10 mouse cellular contexts compared by ENCODE assay signal in genomic region chr15:100460942-100461341, GRCm38 (mm10). TPM values are rescaled to one million over a fixed set of nuclear protein-coding genes. Genes with fewer than 3 reads are reported as not detected.
A peak's percentile ranks its signal among the peaks of the same experiment; 100 is the strongest.
DNase-seq lines count a peak whose midpoint lies in the region; ATAC-seq and TF ChIP-seq lines count a peak whose summit lies in the region.
"Had no signal": no experiment of that assay in that cellular context is flagged by ENCODE, and none has a peak within 500 bp of the region (broad histone marks: within the 10 kb centered on the region; RNA-seq: fewer than 3 reads in every experiment).

No protein-coding gene starts in this region.

- TF ChIP-seq EP300 in liver, postnatal 0 days (IDR thresholded peaks at IDR 0.05; ENCODE audit: low read depth) = no peak

- H3K4me3 ChIP-seq in heart, embryonic 11.5 days (ENCODE audit: low read depth, low read length) = peak overlapping the region; percentile 14; the same call in 1 of the 2 replicates
- H3K4me3 ChIP-seq in intestine, embryonic 16.5 days (ENCODE audit: low read length) = 0 out of 2 replicates have a peak overlapping the region, but pooled peaks have one; percentile 1
- H3K4me3 ChIP-seq in liver, postnatal 0 days (ENCODE audit: low read depth, low read length) = no peak overlapping the region

- no peak for ATAC-seq in heart, embryonic 11.5 days (replicated peaks; ENCODE audit: insufficient number of reproducible peaks, low FRiP score, low TSS enrichment)
- peak; percentile 75 for ATAC-seq in intestine, embryonic 16.5 days
- ATAC-seq in liver, postnatal 0 days = peak; percentile 80

- DNase-seq in heart, postnatal 10 days = no peak
- peak; percentile 31 for DNase-seq in embryo, embryonic 9.5 days (ENCODE audit: extremely low spot score)
- DNase-seq in liver, postnatal 0 days = peak; percentile 79
- DNase-seq in spleen, postnatal 10 days (ENCODE audit: low spot score in 2 of 2) = peak; percentile 25 to 68
- DNase-seq in gastrocnemius, adult 8-10 months (ENCODE audit: low spot score in 2 of 2) = no peak
- no peak for DNase-seq in left cerebral cortex, postnatal 10 days (ENCODE audit: extremely low spot score in 1 of 2, low spot score in 2 of 2)

- H3K9ac ChIP-seq in heart, embryonic 11.5 days (ENCODE audit: low read depth, low read length) = no peak overlapping the region
- 0 out of 2 replicates have a peak overlapping the region, but pooled peaks have one; percentile 6 for H3K9ac ChIP-seq in intestine, embryonic 16.5 days (ENCODE audit: low read depth, low read length)
- peak overlapping the region; percentile 8; the same call in 1 of the 2 replicates for H3K9ac ChIP-seq in liver, postnatal 0 days (replicated peaks)

- TF ChIP-seq CTCF in liver, postnatal 0 days (IDR thresholded peaks at IDR 0.05; ENCODE audit: low read depth) = no peak

- no peaks in the 10 kb centered on the region for H3K9me3 ChIP-seq in heart, embryonic 11.5 days (replicated peaks; ENCODE audit: control insufficient read depth, low read length)
- no peaks in the 10 kb centered on the region for H3K9me3 ChIP-seq in intestine, embryonic 16.5 days (ENCODE audit: control insufficient read depth, low read length)
- H3K9me3 ChIP-seq in liver, postnatal 0 days (ENCODE audit: low read length) = no peaks in the 10 kb centered on the region

- H3K27me3 ChIP-seq in heart, embryonic 11.5 days (ENCODE audit: control insufficient read depth, insufficient read depth, low read length) = 0 out of 2 replicates have a peak, but pooled peaks cover 4% of the 10 kb centered on the region
- H3K27me3 ChIP-seq in intestine, embryonic 16.5 days (replicated peaks; ENCODE audit: control insufficient read depth, insufficient read depth, low read length) = no peaks in the 10 kb centered on the region
- H3K27me3 ChIP-seq in liver, postnatal 0 days (ENCODE audit: insufficient read depth, low read length) = no peaks in the 10 kb centered on the region
- H3K27me3 ChIP-seq: Patski had no signal

- peaks cover 4% of the 10 kb centered on the region for H3K4me1 ChIP-seq in heart, embryonic 11.5 days (ENCODE audit: control insufficient read depth, insufficient read depth, low read length)
- H3K4me1 ChIP-seq in intestine, embryonic 16.5 days (ENCODE audit: control insufficient read depth, insufficient read depth, low read length) = peaks cover 5% of the 10 kb centered on the region; the same call in 1 of the 2 replicates
- H3K4me1 ChIP-seq in liver, postnatal 0 days (ENCODE audit: insufficient read depth) = peaks cover 11% of the 10 kb centered on the region

- no peak overlapping the region for H3K27ac ChIP-seq in heart, embryonic 11.5 days (ENCODE audit: low read depth, low read length)
- H3K27ac ChIP-seq in intestine, embryonic 16.5 days (ENCODE audit: low read length) = no peak overlapping the region
- H3K27ac ChIP-seq in liver, postnatal 0 days (ENCODE audit: low read depth) = no peak overlapping the region

- H3K36me3 ChIP-seq in heart, embryonic 11.5 days (ENCODE audit: control insufficient read depth, insufficient read depth, low read length) = no peaks in the 10 kb centered on the region
- no peaks in the 10 kb centered on the region for H3K36me3 ChIP-seq in intestine, embryonic 16.5 days (ENCODE audit: control insufficient read depth, insufficient read depth, low read length)
- no peaks in the 10 kb centered on the region for H3K36me3 ChIP-seq in liver, postnatal 0 days (replicated peaks; ENCODE audit: insufficient read depth, low read length)

- peak overlapping the region; percentile 52 for H3K4me2 ChIP-seq in heart, embryonic 11.5 days
- H3K4me2 ChIP-seq in intestine, embryonic 16.5 days (ENCODE audit: low read depth, low read length) = peak overlapping the region; percentile 38
- peak overlapping the region; percentile 63 for H3K4me2 ChIP-seq in liver, postnatal 0 days (ENCODE audit: low read depth, low read length)

- 9% methylated on average over 12 of the region's 12 CpGs for WGBS in heart, embryonic 11.5 days (ENCODE audit: insufficient replicate concordance)
- WGBS in intestine, embryonic 16.5 days = 10% methylated on average over 12 of the region's 12 CpGs
- WGBS in liver, postnatal 0 days (ENCODE audit: insufficient replicate concordance) = 8% methylated on average over 12 of the region's 12 CpGs

- intact Hi-C loops in heart, postnatal 10 days (cut with DNase I) = loop anchor here (5.0 kb wide), 2 partner anchors 124 to 424 kb away; partner anchors contain the start of gene Dip2b
- intact Hi-C loops in left cerebral cortex, postnatal 10 days (cut with DNase I) = loop anchor here (10.0 kb wide), 1 partner anchor 196 kb away; no protein-coding TSS in a partner anchor

RNA-seq across cellular contexts. Expression of gene Letmd1, which starts 7.9 kb away (rescaled TPM):
- 19.0 and 19.3 TPM in 2 replicates for polyA plus RNA-seq in heart, embryonic 11.5 days (2014; fragmentation: Nextera tagmentation; extraction: Ambion mirVana)
- 10 to 100 TPM; 22.3 to 44.6 TPM for total RNA-seq in heart, postnatal 10 days (2021)
- 31.3 and 33.7 TPM in 2 replicates for polyA plus RNA-seq in intestine, embryonic 16.5 days (2015; fragmentation: Nextera tagmentation; extraction: Ambion mirVana)
- 14.4 and 16.3 TPM in 2 replicates for polyA plus RNA-seq in liver, postnatal 0 days (2015; fragmentation: Nextera tagmentation; extraction: Ambion mirVana)
- total RNA-seq in gastrocnemius, adult 8-10 months (2022) = 1 to 10 TPM; 6.6 to 7.9 (median 7.0) TPM
- 10 to 100 TPM; 77.9 to 78.2 TPM for total RNA-seq in left cerebral cortex, postnatal 10 days (2021)

RNA-seq across cellular contexts. Expression of gene Csrnp2, which starts 34.3 kb away (rescaled TPM):
- 9.4 and 10.2 TPM in 2 replicates for polyA plus RNA-seq in heart, embryonic 11.5 days (2014; fragmentation: Nextera tagmentation; extraction: Ambion mirVana)
- 1 to 10 TPM; 2.8 to 5.0 TPM for total RNA-seq in heart, postnatal 10 days (2021)
- 5.8 and 5.9 TPM in 2 replicates for polyA plus RNA-seq in intestine, embryonic 16.5 days (2015; fragmentation: Nextera tagmentation; extraction: Ambion mirVana)
- 0.89 and 1.1 TPM in 2 replicates for polyA plus RNA-seq in liver, postnatal 0 days (2015; fragmentation: Nextera tagmentation; extraction: Ambion mirVana)
- 1 to 10 TPM; 2.6 to 4.0 (median 3.4) TPM for total RNA-seq in gastrocnemius, adult 8-10 months (2022)
- total RNA-seq in left cerebral cortex, postnatal 10 days (2021) = 10 to 100 TPM; 41.7 to 43.7 TPM

RNA-seq across cellular contexts. Expression of gene Slc11a2, which starts 36.1 kb away (rescaled TPM):
- 14.9 and 15.5 TPM in 2 replicates for polyA plus RNA-seq in heart, embryonic 11.5 days (2014; fragmentation: Nextera tagmentation; extraction: Ambion mirVana)
- total RNA-seq in heart, postnatal 10 days (2021) = 10 to 100 TPM; 45.0 to 46.7 TPM
- 40.7 and 47.2 TPM in 2 replicates for polyA plus RNA-seq in intestine, embryonic 16.5 days (2015; fragmentation: Nextera tagmentation; extraction: Ambion mirVana)
- 15.0 and 16.3 TPM in 2 replicates for polyA plus RNA-seq in liver, postnatal 0 days (2015; fragmentation: Nextera tagmentation; extraction: Ambion mirVana)
- total RNA-seq in gastrocnemius, adult 8-10 months (2022) = 10 to 100 TPM; 31.0 to 39.7 (median 36.9) TPM
- 10 to 100 TPM; 53.5 to 55.6 TPM for total RNA-seq in left cerebral cortex, postnatal 10 days (2021)

RNA-seq across cellular contexts. Expression of gene Gm5475, which starts 39.0 kb away (rescaled TPM):
- not detected in 2 replicates for polyA plus RNA-seq in heart, embryonic 11.5 days (2014; fragmentation: Nextera tagmentation; extraction: Ambion mirVana)
- total RNA-seq in heart, postnatal 10 days (2021) = not detected
- polyA plus RNA-seq in intestine, embryonic 16.5 days (2015; fragmentation: Nextera tagmentation; extraction: Ambion mirVana) = 0.11 and 0.18 TPM in 2 replicates
- polyA plus RNA-seq in liver, postnatal 0 days (2015; fragmentation: Nextera tagmentation; extraction: Ambion mirVana) = 0.04 TPM in 1 of 2 replicates, not detected in the other
- total RNA-seq in gastrocnemius, adult 8-10 months (2022) = under 1 TPM in 1 of 4 experiments, not detected in 3; 0.12 TPM
- under 1 TPM in 1 of 2 experiments, not detected in 1; 0.18 TPM for total RNA-seq in left cerebral cortex, postnatal 10 days (2021)
- polyA plus RNA-seq: neural tube, embryonic 14.5 days had no signal

Comparison
In these comparisons a context has a peak if more than half of its experiments do, and no peak if none do; other contexts are left out.
1. DNase-seq: peak in embryo, embryonic 9.5 days (single experiment), liver, postnatal 0 days (single experiment) and spleen, postnatal 10 days (2 of 2); none in heart, postnatal 10 days (0 of 2), gastrocnemius, adult 8-10 months (0 of 2) and left cerebral cortex, postnatal 10 days (0 of 2).
2. RNA of gene Csrnp2, which starts 34.3 kb away (total RNA-seq): 41.7 to 43.7 TPM in left cerebral cortex, postnatal 10 days; 2.8 to 5.0 TPM in heart, postnatal 10 days and 2.6 to 4.0 TPM in gastrocnemius, adult 8-10 months; every median in the first group is over 4 times any median in the second.
3. Peak in every context shown above with its lines, with median percentiles within 50 percentile points of each other: H3K4me2 ChIP-seq.